Mouse (Mus musculus) liver, postnatal 0 days (tissue): Measurements from ENCODE around the gene Ppm1h.

Experiments
- CTCF ChIP-seq: sonication (generic); IDR thresholded peaks from 2 replicates; pipeline ENCODE4 v1.5.1; 2016; ENCODE audit warnings: antibody characterized with exemption, low read depth
- EP300 ChIP-seq: IDR thresholded peaks from 2 replicates; pipeline ENCODE4 v1.6.1; 2016; ENCODE audit warnings: antibody characterized with exemption, low read depth, mild to moderate bottlenecking

DNA sequence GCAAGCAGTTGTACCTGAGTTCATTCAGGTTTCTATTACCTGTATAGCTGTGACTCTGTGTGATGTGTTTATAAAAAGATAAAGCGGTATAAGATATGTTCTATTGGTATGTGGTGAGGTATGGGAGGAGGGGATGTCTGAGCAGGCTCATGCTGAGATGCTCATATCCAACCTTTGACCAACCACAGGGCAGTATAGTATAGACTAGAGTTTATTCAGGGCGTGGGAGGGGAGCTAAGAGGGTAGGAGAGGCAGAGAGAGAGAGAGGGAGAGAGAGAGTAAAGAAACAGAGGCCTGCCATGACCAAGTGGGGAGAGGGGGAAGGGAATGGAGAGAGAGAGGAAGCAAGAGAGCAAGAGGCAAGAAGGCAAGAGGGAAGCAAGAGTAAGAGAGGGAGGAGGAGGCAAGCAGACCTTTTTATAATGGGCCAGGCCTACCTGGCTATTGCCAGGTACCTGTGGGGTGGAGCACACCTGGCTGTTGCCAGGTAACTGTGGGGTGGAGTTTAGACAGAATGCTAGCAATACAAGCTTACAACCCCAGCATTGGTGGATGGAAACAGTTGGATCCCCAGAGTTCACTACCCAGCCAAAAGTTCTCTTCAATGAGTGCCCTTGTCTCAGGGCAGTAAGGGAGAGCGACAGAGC, 192.4 kb downstream of the Ppm1h start:
- no peak for TF ChIP-seq CTCF
- TF ChIP-seq EP300 = no peak
